ENCODE assay signal across 28 mouse cellular contexts in genomic region chr9:85303378-85303777, GRCm38 (mm10). TPM values are rescaled to one million over a fixed set of nuclear protein-coding genes. Genes with fewer than 3 reads are reported as not detected.
DNase-seq lines count a peak whose midpoint lies in the region; ATAC-seq and TF ChIP-seq lines count a peak whose summit lies in the region.
"Had no signal": no experiment of that assay in that cellular context is flagged by ENCODE, and none has a peak within 500 bp of the region (broad histone marks: within the 10 kb centered on the region; RNA-seq: fewer than 3 reads in every experiment).

No protein-coding gene starts in this region.

- no peaks in the 10 kb centered on the region for H3K36me3 ChIP-seq in C2C12 (ENCODE audit: control insufficient read depth, insufficient read depth)
- H3K36me3 ChIP-seq: embryonic facial prominence, embryonic 13.5 days; embryonic facial prominence, embryonic 15.5 days; forebrain, embryonic 10.5 days; forebrain, embryonic 12.5 days had no signal

- peak; percentile 58 for ATAC-seq in granulocyte monocyte progenitor cell, adult 5-6 weeks (replicated peaks; ENCODE audit: poor library complexity, severe bottlenecking)
- ATAC-seq: forebrain, embryonic 14.5 days; forebrain, embryonic 16.5 days had no signal

- no peak for DNase-seq in cerebellum, adult 11-12 months
- DNase-seq in kidney, adult 18-20 months: no peak
- DNase-seq in left cerebral cortex, adult 18-20 months (ENCODE audit: low spot score in 2 of 2): no peak
- DNase-seq: adrenal gland, adult 2 months; adrenal gland, postnatal 10 days; adrenal gland, postnatal 25 days; B cell, adult 2 months; cerebellum, adult 11 months; cerebellum, adult 2 months; cerebellum, adult 9-10 months; cerebellum, postnatal 10 days; cerebellum, postnatal 25 days; embryo, embryonic 11 days had no signal

- no peak overlapping the region for H3ac ChIP-seq in C2C12 (ENCODE audit: control insufficient read depth, insufficient read length, low read depth)

- H3K79me3 ChIP-seq in C2C12 (ENCODE audit: low read depth): no peaks in the 10 kb centered on the region

- no peaks in the 10 kb centered on the region for H3K27me3 ChIP-seq in C2C12 (ENCODE audit: control insufficient read depth, insufficient read depth, insufficient read length)
- H3K27me3 ChIP-seq: embryonic facial prominence, embryonic 13.5 days; embryonic facial prominence, embryonic 15.5 days; forebrain, embryonic 12.5 days had no signal

- no peak overlapping the region for H3K4me3 ChIP-seq in C2C12 (ENCODE audit: insufficient read depth, poor library complexity, severe bottlenecking)
- H3K4me3 ChIP-seq: embryonic facial prominence, embryonic 13.5 days; embryonic facial prominence, embryonic 15.5 days; erythroblast, embryonic 14.5 days; forebrain, embryonic 10.5 days; forebrain, embryonic 12.5 days had no signal

- no peak for TF ChIP-seq CTCF in C2C12 (IDR thresholded peaks at IDR 0.05; ENCODE audit: control insufficient read depth, insufficient read depth, insufficient read length)

- no peaks in the 10 kb centered on the region for H3K79me2 ChIP-seq in C2C12 (ENCODE audit: control insufficient read depth, insufficient read depth)

TF ChIP-seq in C2C12, 6 proteins besides CTCF, POLR2A, EP300 and RAD21:
- TF ChIP-seq FOSL1 (IDR thresholded peaks at IDR 0.05; ENCODE audit: insufficient read depth, low read length, poor library complexity, severe bottlenecking) (no peak), CEBPB (IDR thresholded peaks at IDR 0.05; ENCODE audit: low read depth) (peak; percentile 50), MAX (IDR thresholded peaks at IDR 0.05) (no peak), MYOG (IDR thresholded peaks at IDR 0.05; ENCODE audit: control insufficient read depth, extremely low read depth, insufficient read length) (no peak), MYOD1 (IDR thresholded peaks at IDR 0.05; ENCODE audit: control insufficient read depth, insufficient read length, low read depth) (no peak)

RNA-seq across cellular contexts. Expression of gene Gm11114, which starts 9.2 kb away (rescaled TPM):
- polyA plus RNA-seq in C2C12 (2012; fragmentation: generic; extraction: Trizol): not detected
- not detected in 2 replicates for total RNA-seq in granulocyte monocyte progenitor cell, adult 5-6 weeks (2014; fragmentation: Nextera tagmentation)
- not detected in 2 replicates for total RNA-seq in granulocyte monocyte progenitor cell, adult 5-6 weeks (2017)
- total RNA-seq in left cerebral cortex, adult 18-20 months (2021): not detected
- total RNA-seq: adrenal gland, adult 2 months; adrenal gland, postnatal 10 days; adrenal gland, postnatal 25 days; adrenal gland, postnatal 4 days; ES-E14; MEL had no signal
- polyA plus RNA-seq: adrenal gland, adult 2 months; brain, embryonic 14.5 days; cerebellum, adult 2 months; embryonic facial prominence, embryonic 11.5 days; embryonic facial prominence, embryonic 13.5 days; embryonic facial prominence, embryonic 15.5 days; erythroblast, embryonic 14.5 days; forebrain, embryonic 10.5 days; forebrain, embryonic 12.5 days; forebrain, embryonic 14.5 days; forebrain, embryonic 16.5 days; frontal cortex, adult 2 months had no signal

RNA-seq across cellular contexts. Expression of gene Tent5a, which starts 23.8 kb away (rescaled TPM):
- polyA plus RNA-seq in C2C12 (2012; fragmentation: generic; extraction: Trizol): 0.32 TPM
- 43.0 and 43.5 TPM in 2 replicates for total RNA-seq in granulocyte monocyte progenitor cell, adult 5-6 weeks (2014; fragmentation: Nextera tagmentation)
- 42.8 and 48.8 TPM in 2 replicates for total RNA-seq in granulocyte monocyte progenitor cell, adult 5-6 weeks (2017)
- 1 to 10 TPM; 3.8 to 4.2 TPM for total RNA-seq in left cerebral cortex, adult 18-20 months (2021)

Comparison
In these comparisons a context has a peak if more than half of its experiments do, and no peak if none do; other contexts are left out.
1. RNA of gene Tent5a, which starts 23.8 kb away (total RNA-seq): 42.8 to 48.8 TPM in granulocyte monocyte progenitor cell, adult 5-6 weeks; 3.8 to 4.2 TPM in left cerebral cortex, adult 18-20 months; every median in the first group is over 4 times any median in the second.